Mouse (Mus musculus): ENCODE measurements around the gene Dock3.

Gene Dock3

GRCm38 (mm10) chr9:107003187-107003586, 228.5 kb downstream of the Dock3 start:
- no peak for DNase-seq

- no peak for DNase-seq
Measured at GRCm38 (mm10) chr9:106970742-106971141, 261.0 kb downstream of the Dock3 start.

- no peak for DNase-seq
Measured at GRCm38 (mm10) chr9:106958452-106958851, 273.3 kb downstream of the Dock3 start.

GRCm38 (mm10) chr9:106955486-106955885, 276.2 kb downstream of the Dock3 start:
- DNase-seq: no peak

- no peak for DNase-seq
Measured at GRCm38 (mm10) chr9:106934998-106935397, 296.7 kb downstream of the Dock3 start.

- no peak for DNase-seq
Measured at GRCm38 (mm10) chr9:106914878-106915277, 316.8 kb downstream of the Dock3 start.

GRCm38 (mm10) chr9:106913759-106914158, 317.9 kb downstream of the Dock3 start:
- DNase-seq: no peak

- DNase-seq: no peak
Measured at GRCm38 (mm10) chr9:106911624-106912023, 320.1 kb downstream of the Dock3 start.

- no peak for DNase-seq
Measured at GRCm38 (mm10) chr9:106908715-106909114, 323.0 kb downstream of the Dock3 start.

- DNase-seq: no peak
Measured at GRCm38 (mm10) chr9:106908174-106908573, 323.5 kb downstream of the Dock3 start.

GRCm38 (mm10) chr9:106906597-106906996, 325.1 kb downstream of the Dock3 start:
- DNase-seq: no peak

GRCm38 (mm10) chr9:106903791-106904134, 327.9 kb downstream of the Dock3 start:
- no peak for DNase-seq

- DNase-seq: no peak
Measured at GRCm38 (mm10) chr9:106903099-106903790, 328.5 kb downstream of the Dock3 start.

GRCm38 (mm10) chr9:106901596-106901995, 330.1 kb downstream of the Dock3 start:
- DNase-seq: no peak

- DNase-seq: no peak
Measured at GRCm38 (mm10) chr9:106898901-106899300, 332.8 kb downstream of the Dock3 start.

GRCm38 (mm10) chr9:106893327-106893726, 338.4 kb downstream of the Dock3 start:
- no peak for DNase-seq

GRCm38 (mm10) chr9:106892552-106892875, 339.2 kb downstream of the Dock3 start:
- no peak for DNase-seq

- DNase-seq: peak; percentile 96
Measured at GRCm38 (mm10) chr9:106891829-106892551, 339.7 kb downstream of the Dock3 start, which contains the start of gene Manf. TSS of gene Manf (minus strand) at chr9:106891979.

- DNase-seq: no peak
Measured at GRCm38 (mm10) chr9:106891341-106891741, 340.4 kb downstream of the Dock3 start.

GRCm38 (mm10) chr9:106890496-106891240, 341.0 kb downstream of the Dock3 start:
- DNase-seq: peak; percentile 36

- no peak for DNase-seq
Measured at GRCm38 (mm10) chr9:106889321-106889720, 342.4 kb downstream of the Dock3 start.

- no peak for DNase-seq
Measured at GRCm38 (mm10) chr9:106888346-106888745, 343.4 kb downstream of the Dock3 start.

- DNase-seq: peak; percentile 98
Measured at GRCm38 (mm10) chr9:106886828-106887702, 344.6 kb downstream of the Dock3 start, which contains the start of gene Rbm15b. TSS of gene Rbm15b (minus strand) at chr9:106887428.
